Mouse (Mus musculus) hindbrain, embryonic 13.5 days (tissue): ENCODE data around the gene Dll4. TPM values are rescaled to one million over a fixed set of nuclear protein-coding genes. Genes with fewer than 3 reads are reported as not detected.
A peak's percentile ranks its signal among the peaks of the same experiment; 100 is the strongest.

Experiments used
- ATAC-seq: fragments of 200-750 bp; cut with Nextera tagmentation; 2 replicates; pipeline ENCODE4 v1.8.0; 2017; ENCODE audit warnings: moderate TSS enrichment; ENCODE audit not compliant: low FRiP score
- H3K27ac ChIP-seq: fragments of 300-500 bp; sonication (generic); 2 replicates; pipeline ENCODE4 v1.5.1; 2015; ENCODE audit warnings: inconsistent platforms, mild to moderate bottlenecking, moderate library complexity
- H3K27me3 ChIP-seq: fragments of 300-500 bp; sonication (generic); 2 replicates; pipeline ENCODE4 v1.6.1; 2015; ENCODE audit warnings: mild to moderate bottlenecking, inconsistent platforms
- H3K36me3 ChIP-seq: fragments of 300-500 bp; sonication (generic); 2 replicates; pipeline ENCODE4 v1.6.1; 2015; ENCODE audit warnings: mild to moderate bottlenecking, inconsistent platforms
- H3K4me1 ChIP-seq: fragments of 300-500 bp; sonication (generic); replicated peaks from 2 replicates; pipeline ENCODE4 v1.6.1; 2015; ENCODE audit warnings: inconsistent platforms
- H3K4me2 ChIP-seq: fragments of 300-500 bp; sonication (generic); 2 replicates; pipeline ENCODE4 v1.6.1; 2015; ENCODE audit warnings: inconsistent platforms, mild to moderate bottlenecking, moderate library complexity
- H3K4me3 ChIP-seq: fragments of 300-500 bp; sonication (generic); 2 replicates; pipeline ENCODE4 v1.5.1; 2015; ENCODE audit warnings: mild to moderate bottlenecking, inconsistent platforms
- H3K9ac ChIP-seq: fragments of 300-500 bp; sonication (generic); 2 replicates; pipeline ENCODE4 v1.6.1; 2015; ENCODE audit warnings: mild to moderate bottlenecking, inconsistent platforms
- H3K9me3 ChIP-seq: fragments of 300-500 bp; sonication (generic); 2 replicates; pipeline ENCODE4 v1.6.1; 2016; ENCODE audit warnings: inconsistent platforms
- WGBS: fragments of 180-500 bp; shearing (Covaris S2); methylation state at CpG from one replicate; pipeline ENCODE4 v1.1.7; 2015; 5-methylcytosine and 5-hydroxymethylcytosine counted together
- polyA plus RNA-seq: library from polyadenylated mRNA; unstranded; fragments of >200 nt; fragmentation: Nextera tagmentation; extraction: Ambion mirVana; gene quantifications from 2 replicates; pipeline ENCODE4 v1.2.1, GENCODE M21; 2015

The Dll4 gene
- polyA plus RNA-seq, 1 experiment from 2014 or later: 5.9 TPM

- Histone ChIP-seq H3K4me3 (no peak overlapping the region), H3K36me3 (peaks cover 84% of the 10 kb centered on the region), H3K9me3 (no peaks in the 10 kb centered on the region), H3K9ac (no peak overlapping the region), H3K4me2 (no peak overlapping the region), H3K4me1 (peaks cover 21% of the 10 kb centered on the region), H3K27ac (no peak overlapping the region), H3K27me3 (no peaks in the 10 kb centered on the region)
- WGBS: 93% methylated on average over 12 of the region's 12 CpGs
- ATAC-seq: no peak
Observed at GRCm38 (mm10) chr2:119296756-119297155, 28.8 kb upstream of the Dll4 start.

DNA sequence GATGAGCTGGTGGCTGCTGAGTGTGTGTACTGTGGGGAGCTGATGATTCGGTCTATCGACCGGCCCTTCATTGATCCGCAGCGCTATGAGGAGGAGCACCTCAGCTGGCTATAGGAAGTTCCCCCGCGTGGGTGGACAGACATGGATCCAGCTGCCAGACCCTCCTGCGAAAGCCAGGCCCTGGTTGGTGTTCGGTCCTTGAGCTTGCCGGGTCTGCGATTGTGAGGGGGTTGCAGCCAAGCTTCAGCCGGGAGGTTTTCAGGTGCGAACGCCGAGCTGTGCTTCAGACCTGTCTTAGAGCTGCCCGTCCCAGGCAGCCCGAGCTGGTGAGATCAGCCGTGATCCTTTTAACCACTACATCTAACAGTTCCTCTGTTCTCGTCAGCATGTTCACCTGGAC, 28.1 kb upstream of the Dll4 start:
- WGBS: 95% methylated on average over 19 of the region's 19 CpGs
- Histone ChIP-seq H3K27ac (no peak overlapping the region), H3K4me3 (no peak overlapping the region), H3K27me3 (no peaks in the 10 kb centered on the region), H3K36me3 (peaks cover 78% of the 10 kb centered on the region), H3K9ac (no peak overlapping the region), H3K4me2 (no peak overlapping the region), H3K4me1 (peaks cover 25% of the 10 kb centered on the region), H3K9me3 (no peaks in the 10 kb centered on the region)
- ATAC-seq: no peak

- Histone ChIP-seq H3K4me2 (no peak overlapping the region), H3K4me3 (no peak overlapping the region), H3K9ac (no peak overlapping the region), H3K27ac (no peak overlapping the region), H3K4me1 (peaks cover 25% of the 10 kb centered on the region), H3K9me3 (no peaks in the 10 kb centered on the region), H3K36me3 (peaks cover 70% of the 10 kb centered on the region), H3K27me3 (0 out of 2 replicates have a peak, but pooled peaks cover 3% of the 10 kb centered on the region)
- no peak for ATAC-seq
- WGBS: 51% methylated on average over 5 of the region's 5 CpGs
Observed at GRCm38 (mm10) chr2:119298330-119298729, 27.3 kb upstream of the Dll4 start.

DNA sequence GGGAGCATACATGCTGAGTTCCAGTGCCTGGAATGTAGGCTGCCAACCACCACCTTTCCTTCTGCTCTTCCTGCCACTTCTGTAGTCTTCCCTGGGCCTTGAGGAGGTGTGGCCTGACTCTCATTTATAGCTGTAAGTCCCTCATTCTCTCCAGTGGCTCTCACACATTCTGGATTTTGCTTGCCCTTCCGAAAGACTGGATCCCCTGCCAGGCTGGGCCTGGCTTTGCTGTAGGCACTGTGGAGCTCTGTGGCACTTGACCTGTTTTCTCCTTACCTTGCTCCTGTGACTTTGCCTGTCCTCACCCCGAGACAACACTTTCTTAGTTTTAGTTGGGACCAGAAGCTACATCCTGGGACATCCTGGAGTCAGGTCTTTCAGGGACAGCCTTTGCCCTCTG, 26.7 kb upstream of the Dll4 start:
- Histone ChIP-seq H3K9ac (peak overlapping the region; percentile 6; the same call in 1 of the 2 replicates), H3K27me3 (0 out of 2 replicates have a peak, but pooled peaks cover 3% of the 10 kb centered on the region), H3K4me1 (peaks cover 25% of the 10 kb centered on the region), H3K9me3 (no peaks in the 10 kb centered on the region), H3K36me3 (peaks cover 64% of the 10 kb centered on the region), H3K27ac (no peak overlapping the region), H3K4me3 (no peak overlapping the region), H3K4me2 (no peak overlapping the region)
- WGBS: 96% methylated on average over 2 of the region's 2 CpGs
- no peak for ATAC-seq

- Histone ChIP-seq H3K27me3 (0 out of 2 replicates have a peak, but pooled peaks cover 3% of the 10 kb centered on the region), H3K9ac (0 out of 2 replicates have a peak overlapping the region, but pooled peaks have one; percentile 13), H3K4me3 (no peak overlapping the region), H3K36me3 (peaks cover 51% of the 10 kb centered on the region), H3K27ac (peak overlapping the region; percentile 72), H3K9me3 (no peaks in the 10 kb centered on the region), H3K4me2 (peak overlapping the region; percentile 32), H3K4me1 (peaks cover 34% of the 10 kb centered on the region)
- WGBS: 6% methylated on average over 15 of the region's 15 CpGs
- peak; percentile 76 for ATAC-seq
Observed at GRCm38 (mm10) chr2:119299981-119300818, 25.4 kb upstream of the Dll4 start.

GRCm38 (mm10) chr2:119300819-119301493, 24.6 kb upstream of the Dll4 start:
- no peak overlapping the region for H3K4me3 ChIP-seq
- H3K9me3 ChIP-seq: no peaks in the 10 kb centered on the region
- no peak overlapping the region; the same call in 1 of the 2 replicates for H3K9ac ChIP-seq
- H3K27ac ChIP-seq: peak overlapping the region; percentile 72
- H3K36me3 ChIP-seq: peaks cover 46% of the 10 kb centered on the region
- peak; percentile 40 for ATAC-seq
- peaks cover 34% of the 10 kb centered on the region for H3K4me1 ChIP-seq
- peak overlapping the region; percentile 32 for H3K4me2 ChIP-seq
- 37% methylated on average over 7 of the region's 7 CpGs for WGBS
- H3K27me3 ChIP-seq: 0 out of 2 replicates have a peak, but pooled peaks cover 3% of the 10 kb centered on the region

GRCm38 (mm10) chr2:119302876-119303275, 22.7 kb upstream of the Dll4 start:
- H3K9ac ChIP-seq: no peak overlapping the region
- H3K27me3 ChIP-seq: 0 out of 2 replicates have a peak, but pooled peaks cover 7% of the 10 kb centered on the region
- no peaks in the 10 kb centered on the region for H3K9me3 ChIP-seq
- peaks cover 30% of the 10 kb centered on the region for H3K36me3 ChIP-seq
- no peak overlapping the region for H3K27ac ChIP-seq
- WGBS: 82% methylated on average over 6 of the region's 6 CpGs
- no peak overlapping the region for H3K4me2 ChIP-seq
- H3K4me1 ChIP-seq: peaks cover 34% of the 10 kb centered on the region
- H3K4me3 ChIP-seq: no peak overlapping the region
- no peak for ATAC-seq

GRCm38 (mm10) chr2:119304391-119304790, 21.2 kb upstream of the Dll4 start:
- 0 out of 2 replicates have a peak, but pooled peaks cover 10% of the 10 kb centered on the region for H3K27me3 ChIP-seq
- WGBS: 60% methylated on average over 3 of the region's 3 CpGs
- peaks cover 34% of the 10 kb centered on the region for H3K4me1 ChIP-seq
- H3K9me3 ChIP-seq: no peaks in the 10 kb centered on the region
- H3K27ac ChIP-seq: no peak overlapping the region
- H3K4me3 ChIP-seq: no peak overlapping the region
- no peak for ATAC-seq
- H3K4me2 ChIP-seq: no peak overlapping the region
- H3K36me3 ChIP-seq: peaks cover 15% of the 10 kb centered on the region
- no peak overlapping the region for H3K9ac ChIP-seq

DNA sequence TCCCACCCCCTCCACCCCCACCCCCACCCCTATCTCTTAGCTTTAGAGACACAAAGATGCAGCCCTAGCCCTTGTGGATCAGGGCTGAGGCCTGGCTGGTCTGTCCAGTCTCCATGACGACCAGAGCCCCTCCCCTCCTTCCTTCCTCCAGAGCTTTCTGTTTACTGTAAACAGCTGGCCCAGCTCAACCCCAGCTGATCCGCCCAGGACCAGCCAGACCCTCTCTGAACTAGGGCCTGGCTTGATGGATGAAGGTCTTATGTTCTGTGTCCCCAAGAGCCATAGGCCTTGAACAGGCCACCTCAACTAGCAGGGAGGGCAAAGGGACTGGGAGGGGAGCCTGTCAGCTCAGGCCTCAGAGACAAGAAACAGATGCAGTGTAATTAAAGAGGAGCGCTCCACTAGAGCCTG, 20.8 kb upstream of the Dll4 start:
- Histone ChIP-seq H3K4me2 (no peak overlapping the region), H3K4me3 (no peak overlapping the region), H3K9ac (no peak overlapping the region), H3K27me3 (0 out of 2 replicates have a peak, but pooled peaks cover 14% of the 10 kb centered on the region), H3K9me3 (no peaks in the 10 kb centered on the region), H3K27ac (0 out of 2 replicates have a peak overlapping the region, but pooled peaks have one; percentile 12), H3K4me1 (peaks cover 31% of the 10 kb centered on the region), H3K36me3 (peaks cover 11% of the 10 kb centered on the region)
- ATAC-seq: peak; percentile 63; the same call in 1 of the 2 replicates
- WGBS: 13% methylated on average over 3 of the region's 3 CpGs

DNA sequence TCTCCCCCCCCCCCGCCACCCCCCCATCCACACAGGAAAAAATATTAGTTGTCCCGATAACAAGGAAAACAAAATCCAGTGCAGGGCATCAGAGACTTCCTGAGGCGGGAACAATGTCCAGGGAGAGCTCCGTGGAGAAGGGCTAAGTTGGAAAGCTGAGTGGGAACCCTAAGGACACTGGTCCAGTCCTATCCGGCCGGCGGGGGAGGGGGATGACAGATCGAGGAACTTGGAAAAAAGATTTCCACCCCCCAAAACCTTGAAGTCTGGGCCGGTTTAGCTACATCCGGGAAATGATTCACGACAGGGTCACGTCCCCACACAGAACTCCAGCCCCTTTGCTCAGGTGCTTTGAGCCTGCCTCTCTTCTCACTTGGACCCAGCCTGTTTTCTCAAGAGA, 14.0 kb upstream of the Dll4 start:
- H3K4me1 ChIP-seq: peaks cover 16% of the 10 kb centered on the region
- no peak overlapping the region for H3K4me3 ChIP-seq
- no peaks in the 10 kb centered on the region for H3K36me3 ChIP-seq
- no peak overlapping the region for H3K9ac ChIP-seq
- no peak for ATAC-seq
- no peaks in the 10 kb centered on the region; the same call in 1 of the 2 replicates for H3K9me3 ChIP-seq
- 62% methylated on average over 12 of the region's 12 CpGs for WGBS
- H3K27ac ChIP-seq: no peak overlapping the region
- peaks cover 60% of the 10 kb centered on the region for H3K27me3 ChIP-seq
- no peak overlapping the region for H3K4me2 ChIP-seq

DNA sequence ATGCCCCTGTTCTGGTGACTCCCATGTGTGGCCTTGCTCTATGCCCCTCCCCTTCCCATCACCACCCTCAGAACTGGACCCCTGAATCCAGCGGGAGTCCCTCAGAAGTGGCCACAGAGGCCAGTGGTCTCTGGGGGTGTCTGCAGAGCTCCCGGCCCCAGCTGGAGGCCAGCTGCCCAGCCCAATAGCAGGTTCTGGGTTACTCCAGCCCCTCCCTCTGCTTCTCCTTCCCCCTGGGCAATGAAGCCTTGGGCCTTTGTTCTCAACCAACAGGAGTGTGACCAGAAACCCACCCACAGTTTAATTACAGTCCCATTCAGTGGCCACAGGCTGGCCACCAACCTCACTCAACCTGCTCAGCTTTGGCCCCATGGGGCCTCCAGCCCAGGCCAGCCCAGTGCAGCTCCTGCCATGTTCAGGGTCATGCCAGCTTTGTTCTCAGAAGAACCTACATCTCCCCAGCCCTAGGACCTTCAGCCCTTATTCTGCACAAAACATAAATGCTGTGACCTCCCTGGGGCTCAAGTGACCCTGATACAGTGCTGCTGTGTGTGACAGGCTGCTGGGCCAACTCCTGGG, 13.1 kb upstream of the Dll4 start:
- H3K36me3 ChIP-seq: no peaks in the 10 kb centered on the region
- H3K9me3 ChIP-seq: no peaks in the 10 kb centered on the region; the same call in 1 of the 2 replicates
- H3K4me1 ChIP-seq: peaks cover 16% of the 10 kb centered on the region
- H3K9ac ChIP-seq: no peak overlapping the region
- ATAC-seq: 0 out of 2 replicates have a peak, but pooled peaks have one; percentile 37
- no peak overlapping the region for H3K27ac ChIP-seq
- H3K27me3 ChIP-seq: peaks cover 68% of the 10 kb centered on the region
- H3K4me2 ChIP-seq: no peak overlapping the region
- 21% methylated on average over 2 of the region's 2 CpGs for WGBS
- H3K4me3 ChIP-seq: no peak overlapping the region
